ENCODE assay signal across 14 mouse cellular contexts in genomic region chr15:102839688-102840087, GRCm38 (mm10).
A peak's percentile ranks its signal among the peaks of the same experiment; 100 is the strongest.
DNase-seq lines count a peak whose midpoint lies in the region; ATAC-seq and TF ChIP-seq lines count a peak whose summit lies in the region.
"Had no signal": no experiment of that assay in that cellular context is flagged by ENCODE, and none has a peak within 500 bp of the region (broad histone marks: within the 10 kb centered on the region; RNA-seq: fewer than 3 reads in every experiment).

No protein-coding gene starts in this region.

- TF ChIP-seq CTCF in stomach, postnatal 0 days (IDR thresholded peaks at IDR 0.05; ENCODE audit: low read depth): no peak

- peak; percentile 1 to 3 for DNase-seq in layer of hippocampus, adult 18-20 months (ENCODE audit: low spot score in 2 of 2)
- no peak for DNase-seq in layer of hippocampus, postnatal 36 days
- peak; percentile 18 for DNase-seq in urinary bladder, postnatal 14 days (ENCODE audit: low spot score)
- no peak for DNase-seq in urinary bladder, adult 2 months (ENCODE audit: low spot score)
- peak; percentile 4 for DNase-seq in adrenal gland, postnatal 10 days
- DNase-seq in stomach, postnatal 0 days (ENCODE audit: low spot score): peak; percentile 18
- no peak for DNase-seq in cerebellum, adult 8-10 months
- DNase-seq: cerebellum, postnatal 36 days; gastrocnemius, postnatal 36 days; kidney, postnatal 14 days had no signal

- no peak overlapping the region for H3K9ac ChIP-seq in stomach, postnatal 0 days (ENCODE audit: low read length)
- H3K9ac ChIP-seq: liver, embryonic 15.5 days had no signal

- ATAC-seq in stomach, postnatal 0 days (ENCODE audit: low FRiP score, low TSS enrichment): no peak
- ATAC-seq: forebrain, embryonic 14.5 days; intestine, embryonic 16.5 days had no signal

- no peaks in the 10 kb centered on the region for H3K27me3 ChIP-seq in stomach, postnatal 0 days (ENCODE audit: control insufficient read depth, insufficient read depth, low read length)

- no peaks in the 10 kb centered on the region for H3K36me3 ChIP-seq in stomach, postnatal 0 days (ENCODE audit: control insufficient read depth, insufficient read depth, low read length)
- H3K36me3 ChIP-seq: liver, embryonic 15.5 days had no signal

- no peak for TF ChIP-seq EP300 in stomach, postnatal 0 days (optimal IDR thresholded peaks at IDR 0.05)

- H3K4me2 ChIP-seq in stomach, postnatal 0 days (replicated peaks; ENCODE audit: low read depth): no peak overlapping the region
- H3K4me2 ChIP-seq: liver, embryonic 15.5 days had no signal

- WGBS in stomach, postnatal 0 days: 69% methylated on average over 5 of the region's 5 CpGs

- H3K4me3 ChIP-seq in stomach, postnatal 0 days (ENCODE audit: low read depth, low read length): no peak overlapping the region
- H3K4me3 ChIP-seq: liver, embryonic 15.5 days; megakaryocyte, embryonic 14.5 days had no signal

- no peaks in the 10 kb centered on the region for H3K9me3 ChIP-seq in stomach, postnatal 0 days (ENCODE audit: control insufficient read depth, low read length)
- H3K9me3 ChIP-seq: liver, embryonic 15.5 days; megakaryocyte, embryonic 14.5 days had no signal

- H3K4me1 ChIP-seq in stomach, postnatal 0 days (replicated peaks; ENCODE audit: control insufficient read depth, insufficient read depth): no peaks in the 10 kb centered on the region
- H3K4me1 ChIP-seq: liver, embryonic 15.5 days; megakaryocyte, embryonic 14.5 days had no signal

- H3K27ac ChIP-seq in stomach, postnatal 0 days (replicated peaks): no peak overlapping the region
- H3K27ac ChIP-seq: liver, embryonic 15.5 days had no signal

Comparison
In these comparisons a context has a peak if more than half of its experiments do, and no peak if none do; other contexts are left out.
1. DNase-seq: peak in layer of hippocampus, adult 18-20 months (2 of 2), urinary bladder, postnatal 14 days (single experiment), adrenal gland, postnatal 10 days (single experiment) and stomach, postnatal 0 days (single experiment); none in layer of hippocampus, postnatal 36 days (0 of 2), urinary bladder, adult 2 months (single experiment) and cerebellum, adult 8-10 months (single experiment).